Mouse (Mus musculus): ENCODE measurements around the gene Trmt112.

Trmt112 gene

GRCm38 (mm10) chr19:6926559-6927255 lies 17.2 kb downstream of the Trmt112 start:
- no peak for DNase-seq

GRCm38 (mm10) chr19:6928080-6928479 lies 18.6 kb downstream of the Trmt112 start:
- no peak for DNase-seq

GRCm38 (mm10) chr19:6931002-6931401 lies 21.5 kb downstream of the Trmt112 start:
- no peak for DNase-seq

GRCm38 (mm10) chr19:6932018-6932417 lies 22.5 kb downstream of the Trmt112 start:
- DNase-seq, result no peak

GRCm38 (mm10) chr19:6933102-6933435 lies 23.6 kb downstream of the Trmt112 start:
- DNase-seq, result no peak

GRCm38 (mm10) chr19:6933436-6934194 lies 24.1 kb downstream of the Trmt112 start:
- DNase-seq, result no peak

GRCm38 (mm10) chr19:6934195-6934977 lies 24.9 kb downstream of the Trmt112 start, which contains the start of gene Kcnk4:
Gene Kcnk4 (minus strand): TSS chr19:6934515.
- DNase-seq, result no peak

- peak; percentile 61 for DNase-seq
These were observed 26.8 kb downstream of the Trmt112 start for GRCm38 (mm10) chr19:6936299-6936698.

GRCm38 (mm10) chr19:6937541-6938465 lies 28.3 kb downstream of the Trmt112 start:
- no peak for DNase-seq

GRCm38 (mm10) chr19:6939106-6940002 lies 29.9 kb downstream of the Trmt112 start:
- no peak for DNase-seq

- no peak for DNase-seq
These were observed 31.2 kb downstream of the Trmt112 start for GRCm38 (mm10) chr19:6940396-6941351.

- DNase-seq, result peak; percentile 95
These were observed 32.1 kb downstream of the Trmt112 start, which contains the start of gene Bad for GRCm38 (mm10) chr19:6941372-6942248. Gene Bad (plus strand): TSS chr19:6941861.

- DNase-seq, result peak; percentile 96
These were observed 32.8 kb downstream of the Trmt112 start, which contains the start of gene Gpr137 for GRCm38 (mm10) chr19:6942249-6942691. Gene Gpr137 (minus strand): TSS chr19:6942480.

GRCm38 (mm10) chr19:6942764-6943163 lies 33.3 kb downstream of the Trmt112 start:
- DNase-seq, result no peak

GRCm38 (mm10) chr19:6943709-6944108 lies 34.2 kb downstream of the Trmt112 start:
- DNase-seq, result no peak

- no peak for DNase-seq
These were observed 38.2 kb downstream of the Trmt112 start for GRCm38 (mm10) chr19:6947742-6948141.

GRCm38 (mm10) chr19:6948186-6948585 lies 38.7 kb downstream of the Trmt112 start:
- no peak for DNase-seq

- no peak for DNase-seq
These were observed 40.0 kb downstream of the Trmt112 start for GRCm38 (mm10) chr19:6949532-6949931.

GRCm38 (mm10) chr19:6949951-6950350 lies 40.5 kb downstream of the Trmt112 start:
- DNase-seq, result no peak

Measured in thymus, postnatal 25 days (tissue).